Mouse (Mus musculus): ENCODE measurements around the gene Alx3.
"Not testable (repeated sequence)": the region's sequence is repeated elsewhere in the genome, so short reads cannot be mapped to it uniquely, and the experiment has no call there.

Alx3 gene

GRCm38 (mm10) chr3:107624424-107624823, 29.6 kb downstream of the Alx3 start:
- DNase-seq (ENCODE audit: low read depth, low spot score): no peak

GRCm38 (mm10) chr3:107625536-107625935, 30.7 kb downstream of the Alx3 start:
- no peak for DNase-seq (ENCODE audit: low read depth, low spot score)

GRCm38 (mm10) chr3:107626751-107627150, 31.9 kb downstream of the Alx3 start:
- no peak for DNase-seq (ENCODE audit: low read depth, low spot score)

- DNase-seq (ENCODE audit: low read depth, low spot score): peak; percentile 18
Measured at GRCm38 (mm10) chr3:107627641-107628040, 32.8 kb downstream of the Alx3 start.

- DNase-seq (ENCODE audit: low read depth, low spot score): no peak
Measured at GRCm38 (mm10) chr3:107628551-107628950, 33.7 kb downstream of the Alx3 start.

- no peak for DNase-seq (ENCODE audit: low read depth, low spot score)
Measured at GRCm38 (mm10) chr3:107629411-107629810, 34.6 kb downstream of the Alx3 start.

GRCm38 (mm10) chr3:107630682-107631522, 36.1 kb downstream of the Alx3 start, which contains the start of gene Gm10961:
Gene Gm10961 (plus strand): TSS chr3:107631322.
- peak; percentile 53 for DNase-seq (ENCODE audit: low read depth, low spot score)

GRCm38 (mm10) chr3:107631523-107631958, 36.7 kb downstream of the Alx3 start, which contains the start of gene Strip1:
Gene Strip1 (minus strand): TSS chr3:107631694.
- DNase-seq (ENCODE audit: low read depth, low spot score): peak; percentile 99

- DNase-seq (ENCODE audit: low read depth, low spot score): no peak
Measured at GRCm38 (mm10) chr3:107632786-107633185, 38.0 kb downstream of the Alx3 start.

- no peak for DNase-seq (ENCODE audit: low read depth, low spot score)
Measured at GRCm38 (mm10) chr3:107633906-107634305, 39.1 kb downstream of the Alx3 start.

- DNase-seq (ENCODE audit: low read depth, low spot score): no peak
Measured at GRCm38 (mm10) chr3:107635836-107636235, 41.0 kb downstream of the Alx3 start.

GRCm38 (mm10) chr3:107636236-107636635, 41.4 kb downstream of the Alx3 start:
- DNase-seq (ENCODE audit: low read depth, low spot score): no peak

GRCm38 (mm10) chr3:107637606-107638172, 42.9 kb downstream of the Alx3 start:
- no peak for DNase-seq (ENCODE audit: low read depth, low spot score)

GRCm38 (mm10) chr3:107646947-107647346, 52.1 kb downstream of the Alx3 start:
- DNase-seq (ENCODE audit: low read depth, low spot score): no peak

- not testable (repeated sequence) for DNase-seq (ENCODE audit: low read depth, low spot score)
Measured at GRCm38 (mm10) chr3:107650276-107650675, 55.4 kb downstream of the Alx3 start.

GRCm38 (mm10) chr3:107652968-107653367, 58.1 kb downstream of the Alx3 start:
- DNase-seq (ENCODE audit: low read depth, low spot score): no peak

- DNase-seq (ENCODE audit: low read depth, low spot score): no peak
Measured at GRCm38 (mm10) chr3:107654861-107655260, 60.0 kb downstream of the Alx3 start.

Data from 3T3-L1 (cell line).